Mouse (Mus musculus) activated CD4-positive, CD25-positive, alpha-beta regulatory T cell, adult 4 months (primary cell): Measurements from ENCODE around the gene Map2k6. TPM values are rescaled to one million over a fixed set of nuclear protein-coding genes. Genes with fewer than 3 reads are reported as not detected.
A peak's percentile ranks its signal among the peaks of the same experiment; 100 is the strongest.

ENCODE experiments used
- ATAC-seq: one replicate; pipeline ENCODE4 v1.8.0; 2017
- polyA plus RNA-seq, 2 experiments: library from polyadenylated mRNA; unstranded; fragments of 100-300 nt; shearing (Covaris generic); gene quantifications; one replicate each; pipeline ENCODE4 v1.2.1; 2017

The Map2k6 gene
- polyA plus RNA-seq, 2 experiments from 2014 or later, result 5.7 to 7.7 TPM

GRCm38 (mm10) chr11:110488301-110488700, 89.4 kb downstream of the Map2k6 start:
- no peak for ATAC-seq

GRCm38 (mm10) chr11:110495323-110496060, 96.6 kb downstream of the Map2k6 start:
- no peak for ATAC-seq

- ATAC-seq, result peak; percentile 40
Observed at GRCm38 (mm10) chr11:110496061-110496446, 97.1 kb downstream of the Map2k6 start.

GRCm38 (mm10) chr11:110497743-110498142, 98.8 kb downstream of the Map2k6 start:
- ATAC-seq, result no peak

- peak; percentile 55 for ATAC-seq
Observed at GRCm38 (mm10) chr11:110498651-110499213, 99.8 kb downstream of the Map2k6 start.

- ATAC-seq, result no peak
Observed at GRCm38 (mm10) chr11:110502937-110503670, 104.2 kb downstream of the Map2k6 start.

GRCm38 (mm10) chr11:110511466-110511865, 112.5 kb downstream of the Map2k6 start:
- ATAC-seq, result no peak

- ATAC-seq, result no peak
Observed at GRCm38 (mm10) chr11:110518648-110519047, 119.7 kb downstream of the Map2k6 start.

GRCm38 (mm10) chr11:110522906-110523305, 124.0 kb downstream of the Map2k6 start:
- no peak for ATAC-seq

GRCm38 (mm10) chr11:110526156-110526555, 127.2 kb downstream of the Map2k6 start:
- ATAC-seq, result no peak

GRCm38 (mm10) chr11:110531087-110531486, 132.2 kb downstream of the Map2k6 start:
- no peak for ATAC-seq

- ATAC-seq, result no peak
Observed at GRCm38 (mm10) chr11:110534856-110535255, 135.9 kb downstream of the Map2k6 start.

GRCm38 (mm10) chr11:110536533-110536932, 137.6 kb downstream of the Map2k6 start:
- no peak for ATAC-seq

GRCm38 (mm10) chr11:110537602-110538001, 138.7 kb downstream of the Map2k6 start:
- peak; percentile 40 for ATAC-seq

GRCm38 (mm10) chr11:110538206-110538605, 139.3 kb downstream of the Map2k6 start:
- ATAC-seq, result no peak

GRCm38 (mm10) chr11:110541933-110542332, 143.0 kb downstream of the Map2k6 start:
- no peak for ATAC-seq

GRCm38 (mm10) chr11:110544419-110545210, 145.7 kb downstream of the Map2k6 start:
- no peak for ATAC-seq

GRCm38 (mm10) chr11:110545416-110545815, 146.5 kb downstream of the Map2k6 start:
- no peak for ATAC-seq

- ATAC-seq, result no peak
Observed at GRCm38 (mm10) chr11:110551471-110551967, 152.6 kb downstream of the Map2k6 start.

- no peak for ATAC-seq
Observed at GRCm38 (mm10) chr11:110562320-110563081, 163.6 kb downstream of the Map2k6 start.

GRCm38 (mm10) chr11:110563272-110563671, 164.3 kb downstream of the Map2k6 start:
- ATAC-seq, result no peak

GRCm38 (mm10) chr11:110563801-110564200, 164.9 kb downstream of the Map2k6 start:
- no peak for ATAC-seq
